Mouse (Mus musculus): ENCODE data around the gene Ppp1r17. TPM values are rescaled to one million over a fixed set of nuclear protein-coding genes. Genes with fewer than 3 reads are reported as not detected.

The Ppp1r17 gene
- total RNA-seq, 1 experiment from 2014 or later: not detected

- ATAC-seq (replicated peaks; ENCODE audit: insufficient number of reproducible peaks, low FRiP score, low TSS enrichment, poor library complexity, severe bottlenecking): no peak
These were observed 59.1 kb downstream of the Ppp1r17 start for GRCm38 (mm10) chr6:56076378-56076805.

Other genes starting within 250 kb of the Ppp1r17 start
- not detected in 3 replicates for gene Itprid1, start 180.6 kb upstream of the Ppp1r17 start, total RNA-seq (2017)

Data from monocyte, adult 5-6 weeks (primary cell).